Mouse (Mus musculus): ENCODE measurements around the gene Cd209g. TPM values are rescaled to one million over a fixed set of nuclear protein-coding genes. Genes with fewer than 3 reads are reported as not detected.

Gene Cd209g
- polyA plus RNA-seq, 1 experiment from 2014 or later: not detected

DNA sequence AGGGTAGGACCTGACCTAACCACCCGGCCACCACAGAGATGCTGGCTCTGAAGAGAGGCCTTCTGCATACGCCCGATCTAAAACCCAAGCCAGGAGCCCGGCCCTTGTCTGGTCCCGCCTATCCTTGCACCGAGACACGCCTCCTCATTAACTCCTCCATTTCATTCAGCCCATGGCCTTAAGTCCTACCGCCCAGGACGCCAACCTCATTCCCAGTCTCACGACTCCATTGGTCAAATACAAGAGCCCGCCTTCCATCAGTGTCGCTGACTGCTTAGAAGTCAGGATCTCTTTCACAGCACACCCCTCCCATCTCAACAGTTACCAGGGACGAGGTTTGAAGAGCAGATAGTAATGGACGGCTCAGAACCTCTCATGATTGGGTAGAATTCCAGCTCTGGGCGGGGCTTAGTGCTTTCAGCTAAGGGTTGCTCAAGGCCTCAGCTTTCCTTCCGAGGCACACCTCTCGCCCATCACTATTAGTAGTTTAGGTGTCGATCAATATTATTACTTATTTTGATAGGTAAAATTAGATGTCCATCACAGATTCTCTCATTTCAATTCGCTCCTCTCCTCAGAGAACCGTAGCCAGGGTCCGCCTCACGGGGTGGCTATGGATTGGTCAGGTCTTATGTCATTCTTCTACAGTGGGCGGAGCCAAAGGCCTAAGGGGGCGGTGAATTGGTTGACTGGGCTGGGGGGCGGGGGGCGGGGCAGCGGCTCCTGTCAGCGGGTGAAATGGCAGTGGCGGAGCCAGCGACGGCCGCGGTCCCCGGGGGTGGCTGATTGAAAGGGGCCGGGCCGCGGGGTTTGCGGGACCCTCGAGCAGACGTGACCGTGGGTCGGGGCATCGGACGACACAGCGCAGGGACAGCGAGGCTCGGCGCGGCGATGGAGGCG lies 32.2 kb downstream of the Cd209g start, which contains the start of gene Evi5l:
TSS of gene Evi5l (plus strand) at position 716 of the 900 bp plus-strand sequence.
- Histone ChIP-seq H3K4me1 (replicated peaks) (peaks cover 37% of the 10 kb centered on the region), H3K27ac (peak within 1 kb of the TSS; percentile 43; the same call in 1 of the 2 replicates), H3K9ac (peak within 1 kb of the TSS; percentile 86), H3K4me2 (peak within 1 kb of the TSS; percentile 98), H3K36me3 (no peaks in the 10 kb centered on the region), H3K27me3 (no peaks in the 10 kb centered on the region), H3K4me3 (replicated peaks) (peak within 1 kb of the TSS; percentile 85), H3K9me3 (replicated peaks) (no peaks in the 10 kb centered on the region)
- peak; percentile 94 for ATAC-seq (ENCODE audit: low read depth)
- peak; percentile 96 for DNase-seq
- WGBS (ENCODE audit: insufficient replicate concordance): under 1% methylated on average over 50 of the region's 51 CpGs

DNA sequence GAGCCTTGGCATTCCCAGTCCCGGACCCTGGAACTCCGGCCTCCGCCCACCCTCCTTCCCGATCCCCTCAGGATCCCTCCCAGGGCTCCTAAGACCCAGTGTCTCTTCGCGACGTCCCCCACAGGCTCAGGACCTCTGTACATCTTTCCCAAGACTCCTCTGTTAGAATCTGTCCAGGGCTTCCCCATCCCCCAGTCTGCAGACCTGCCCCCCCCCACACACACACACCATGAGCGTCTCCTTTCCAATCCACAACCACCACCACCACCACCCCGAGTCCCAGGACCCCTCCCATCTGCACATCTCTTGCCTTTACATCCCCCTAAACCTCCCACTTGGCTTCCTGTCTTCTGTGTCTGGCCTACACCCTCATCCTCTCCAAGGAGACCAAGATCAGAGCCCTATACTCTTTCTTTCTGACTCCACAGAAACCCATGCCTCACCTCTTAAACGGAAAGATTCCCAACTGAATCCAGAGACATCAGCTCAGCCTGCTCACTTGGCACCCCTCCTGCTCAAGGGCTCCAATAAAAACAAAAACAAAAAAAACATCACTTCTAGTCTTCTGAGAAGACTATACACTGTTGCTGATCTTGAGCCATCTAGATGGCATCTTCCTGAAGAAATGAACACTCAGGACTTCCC lies 33.1 kb downstream of the Cd209g start:
- Histone ChIP-seq H3K36me3 (no peaks in the 10 kb centered on the region), H3K9ac (peak overlapping the region; percentile 86), H3K27me3 (no peaks in the 10 kb centered on the region), H3K27ac (0 out of 2 replicates have a peak overlapping the region, but pooled peaks have one; percentile 43), H3K4me1 (replicated peaks) (peaks cover 37% of the 10 kb centered on the region), H3K9me3 (replicated peaks) (no peaks in the 10 kb centered on the region), H3K4me3 (replicated peaks) (peak overlapping the region; percentile 85), H3K4me2 (peak overlapping the region; percentile 98)
- DNase-seq (no peak), ATAC-seq (ENCODE audit: low read depth) (no peak)
- 17% methylated on average over 10 of the region's 10 CpGs for WGBS (ENCODE audit: insufficient replicate concordance)

DNA sequence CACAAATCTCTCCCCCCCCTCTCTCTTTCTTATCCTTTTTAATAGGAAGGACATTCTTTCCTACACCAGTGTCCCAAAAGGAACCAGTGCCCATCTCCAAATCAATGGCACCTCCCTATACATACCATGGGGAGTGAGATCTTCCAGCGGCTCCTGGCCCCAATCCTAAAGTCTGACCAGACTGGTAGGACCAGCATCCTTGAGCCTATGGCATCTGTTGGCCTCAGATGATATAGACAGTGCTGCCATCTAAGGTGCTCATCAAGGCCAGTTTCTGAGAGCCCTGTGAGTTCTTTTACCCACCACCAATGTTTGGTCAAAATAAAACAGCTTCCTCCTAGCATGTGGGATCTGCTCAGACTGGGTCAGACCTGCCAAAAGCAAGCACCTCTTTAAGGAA lies 34.0 kb downstream of the Cd209g start:
- H3K4me3 ChIP-seq (replicated peaks): no peak overlapping the region
- WGBS (ENCODE audit: insufficient replicate concordance): 82% methylated on average over 1 of the region's 1 CpGs
- no peak overlapping the region for H3K9ac ChIP-seq
- no peaks in the 10 kb centered on the region for H3K9me3 ChIP-seq (replicated peaks)
- no peak for ATAC-seq (ENCODE audit: low read depth)
- no peak for DNase-seq
- H3K27ac ChIP-seq: no peak overlapping the region
- H3K4me2 ChIP-seq: no peak overlapping the region
- H3K4me1 ChIP-seq (replicated peaks): peaks cover 37% of the 10 kb centered on the region
- no peaks in the 10 kb centered on the region for H3K27me3 ChIP-seq
- H3K36me3 ChIP-seq: no peaks in the 10 kb centered on the region

DNA sequence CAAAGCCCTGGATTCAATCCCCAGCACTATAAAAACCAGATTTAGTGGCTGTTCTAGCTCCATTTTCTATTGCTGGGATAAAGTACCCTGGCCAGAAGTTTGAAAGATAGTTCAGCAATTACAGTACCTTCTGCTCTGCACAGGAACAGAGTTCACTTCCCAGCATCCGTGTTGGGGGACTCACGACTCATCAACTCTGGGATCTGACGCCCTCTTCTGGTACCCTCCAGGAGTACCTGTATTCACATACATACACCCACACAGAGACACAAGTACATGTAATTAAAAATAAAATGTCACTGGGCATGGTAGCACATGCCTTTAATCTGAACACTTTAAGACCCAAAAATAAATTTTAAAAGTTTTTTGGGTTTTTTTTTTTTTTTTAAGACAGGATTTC lies 38.6 kb downstream of the Cd209g start:
- Histone ChIP-seq H3K9me3 (replicated peaks) (no peaks in the 10 kb centered on the region), H3K27ac (no peak overlapping the region), H3K9ac (no peak overlapping the region), H3K4me3 (replicated peaks) (no peak overlapping the region), H3K4me1 (replicated peaks) (peaks cover 21% of the 10 kb centered on the region), H3K36me3 (no peaks in the 10 kb centered on the region), H3K27me3 (no peaks in the 10 kb centered on the region), H3K4me2 (no peak overlapping the region)
- WGBS (ENCODE audit: insufficient replicate concordance): 49% methylated on average over 3 of the region's 3 CpGs
- DNase-seq (no peak), ATAC-seq (ENCODE audit: low read depth) (no peak)

- DNase-seq: no peak
- H3K27me3 ChIP-seq: no peaks in the 10 kb centered on the region
- 55% methylated on average over 2 of the region's 2 CpGs for WGBS (ENCODE audit: insufficient replicate concordance)
- H3K4me3 ChIP-seq (replicated peaks): no peak overlapping the region
- no peak for ATAC-seq (ENCODE audit: low read depth)
- H3K9ac ChIP-seq: no peak overlapping the region
- no peaks in the 10 kb centered on the region for H3K36me3 ChIP-seq
- no peak overlapping the region for H3K4me2 ChIP-seq
- no peak overlapping the region for H3K27ac ChIP-seq
- no peaks in the 10 kb centered on the region for H3K9me3 ChIP-seq (replicated peaks)
- peaks cover 11% of the 10 kb centered on the region for H3K4me1 ChIP-seq (replicated peaks)
Observed at GRCm38 (mm10) chr8:4174018-4174417, 40.1 kb downstream of the Cd209g start.

GRCm38 (mm10) chr8:4183409-4183808 lies 49.5 kb downstream of the Cd209g start:
- ATAC-seq (ENCODE audit: low read depth): no peak
- 74% methylated on average over 8 of the region's 8 CpGs for WGBS (ENCODE audit: insufficient replicate concordance)
- H3K9ac ChIP-seq: no peak overlapping the region
- H3K27ac ChIP-seq: no peak overlapping the region
- H3K4me2 ChIP-seq: no peak overlapping the region
- no peaks in the 10 kb centered on the region; the same call in 1 of the 2 replicates for H3K36me3 ChIP-seq
- H3K4me3 ChIP-seq (replicated peaks): no peak overlapping the region
- no peak for DNase-seq
- no peaks in the 10 kb centered on the region for H3K9me3 ChIP-seq (replicated peaks)
- no peaks in the 10 kb centered on the region for H3K27me3 ChIP-seq
- H3K4me1 ChIP-seq (replicated peaks): peaks cover 24% of the 10 kb centered on the region

DNA sequence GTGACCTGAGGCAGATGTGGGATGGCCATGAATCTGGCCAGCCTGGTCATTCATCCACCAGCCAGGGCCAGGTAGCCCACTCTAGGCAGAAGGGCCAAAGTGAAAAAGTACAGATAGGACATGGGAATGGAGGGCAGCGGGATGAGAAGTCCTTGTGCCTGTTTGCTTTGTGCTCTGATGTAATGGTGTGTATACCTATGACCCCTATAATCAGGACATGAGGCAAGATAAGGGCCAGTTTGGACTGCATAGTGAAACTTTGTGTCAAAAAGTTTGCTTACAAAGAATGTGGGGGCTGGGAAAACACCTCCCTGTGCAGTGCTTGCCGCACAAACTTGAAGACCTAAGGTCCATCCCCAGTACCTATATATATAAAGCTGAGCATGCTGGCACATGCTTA lies 52.3 kb downstream of the Cd209g start:
- Histone ChIP-seq H3K9ac (no peak overlapping the region), H3K27ac (peak overlapping the region; percentile 55), H3K4me3 (replicated peaks) (no peak overlapping the region), H3K36me3 (no peaks in the 10 kb centered on the region; the same call in 1 of the 2 replicates), H3K9me3 (replicated peaks) (no peaks in the 10 kb centered on the region), H3K27me3 (no peaks in the 10 kb centered on the region), H3K4me1 (replicated peaks) (peaks cover 43% of the 10 kb centered on the region), H3K4me2 (no peak overlapping the region)
- DNase-seq (no peak), ATAC-seq (ENCODE audit: low read depth) (0 out of 2 replicates have a peak, but pooled peaks have one; percentile 4)
- 72% methylated on average over 2 of the region's 2 CpGs for WGBS (ENCODE audit: insufficient replicate concordance)

Other genes with a start within 250 kb of the Cd209g start
- gene Cd209b, start 207.3 kb upstream of the Cd209g start, polyA plus RNA-seq (2015; fragmentation: Nextera tagmentation; extraction: Ambion mirVana): not detected in 2 replicates
- 0.10 and 0.20 TPM in 2 replicates for gene Cd209c, start 179.4 kb upstream of the Cd209g start, polyA plus RNA-seq (2015; fragmentation: Nextera tagmentation; extraction: Ambion mirVana)
- gene Cd209f, start 28.3 kb upstream of the Cd209g start, polyA plus RNA-seq (2015; fragmentation: Nextera tagmentation; extraction: Ambion mirVana): 0.31 and 0.35 TPM in 2 replicates
- gene Evi5l, start 32.5 kb downstream of the Cd209g start, polyA plus RNA-seq (2015; fragmentation: Nextera tagmentation; extraction: Ambion mirVana): 5.6 and 6.3 TPM in 2 replicates
- gene Prr36, start 83.4 kb downstream of the Cd209g start, polyA plus RNA-seq (2015; fragmentation: Nextera tagmentation; extraction: Ambion mirVana): 0.24 and 0.46 TPM in 2 replicates
- gene Lrrc8e, start 92.7 kb downstream of the Cd209g start, polyA plus RNA-seq (2015; fragmentation: Nextera tagmentation; extraction: Ambion mirVana): 0.09 and 0.13 TPM in 2 replicates
- gene Map2k7, start 104.6 kb downstream of the Cd209g start, polyA plus RNA-seq (2015; fragmentation: Nextera tagmentation; extraction: Ambion mirVana): 10.6 and 11.2 TPM in 2 replicates
- gene Gm49320, start 104.8 kb downstream of the Cd209g start, polyA plus RNA-seq (2015; fragmentation: Nextera tagmentation; extraction: Ambion mirVana): 0.19 and 0.23 TPM in 2 replicates
- gene Tgfbr3l, start 114.1 kb downstream of the Cd209g start, polyA plus RNA-seq (2015; fragmentation: Nextera tagmentation; extraction: Ambion mirVana): 0.61 and 0.66 TPM in 2 replicates
- 19.7 and 20.3 TPM in 2 replicates for gene Snapc2, start 119.0 kb downstream of the Cd209g start, polyA plus RNA-seq (2015; fragmentation: Nextera tagmentation; extraction: Ambion mirVana)
- 3.0 TPM in 2 replicates for gene Ctxn1, start 125.2 kb downstream of the Cd209g start, polyA plus RNA-seq (2015; fragmentation: Nextera tagmentation; extraction: Ambion mirVana)
- gene Timm44, start 141.8 kb downstream of the Cd209g start, polyA plus RNA-seq (2015; fragmentation: Nextera tagmentation; extraction: Ambion mirVana): 38.1 and 44.1 TPM in 2 replicates
- 8.9 and 9.2 TPM in 2 replicates for gene Ccl25, start 191.1 kb downstream of the Cd209g start, polyA plus RNA-seq (2015; fragmentation: Nextera tagmentation; extraction: Ambion mirVana)
- 144 and 179 TPM in 2 replicates for gene Elavl1, start 191.3 kb downstream of the Cd209g start, polyA plus RNA-seq (2015; fragmentation: Nextera tagmentation; extraction: Ambion mirVana)